In genomic region chr13:78171320-78171719, GRCm38 (mm10) we compare ENCODE assay signal across 9 mouse cellular contexts. TPM values are rescaled to one million over a fixed set of nuclear protein-coding genes. Genes with fewer than 3 reads are reported as not detected.
DNase-seq lines count a peak whose midpoint lies in the region; ATAC-seq and TF ChIP-seq lines count a peak whose summit lies in the region.
"Had no signal": no experiment of that assay in that cellular context is flagged by ENCODE, and none has a peak within 500 bp of the region (broad histone marks: within the 10 kb centered on the region; RNA-seq: fewer than 3 reads in every experiment).

No protein-coding gene starts in this region.

- no peak overlapping the region for H3K27ac ChIP-seq in liver, postnatal 0 days (ENCODE audit: low read depth)
- H3K27ac ChIP-seq in liver, embryonic 12.5 days: no peak overlapping the region
- no peak overlapping the region for H3K27ac ChIP-seq in cortical plate, adult 2 months (ENCODE audit: insufficient read depth, low read length)
- peak overlapping the region; percentile 82 for H3K27ac ChIP-seq in midbrain, embryonic 13.5 days

- no peak overlapping the region for H3K9ac ChIP-seq in liver, postnatal 0 days (replicated peaks)
- no peak overlapping the region for H3K9ac ChIP-seq in liver, embryonic 12.5 days
- peak overlapping the region; percentile 24; the same call in 1 of the 2 replicates for H3K9ac ChIP-seq in midbrain, embryonic 13.5 days (replicated peaks)

- no peak overlapping the region for H3K4me3 ChIP-seq in liver, postnatal 0 days (ENCODE audit: low read depth, low read length)
- H3K4me3 ChIP-seq in liver, embryonic 12.5 days: no peak overlapping the region
- H3K4me3 ChIP-seq in cortical plate, adult 2 months (ENCODE audit: insufficient read depth, low read length): peak overlapping the region; percentile 18
- peak overlapping the region; percentile 21 for H3K4me3 ChIP-seq in midbrain, embryonic 13.5 days (replicated peaks)
- H3K4me3 ChIP-seq: erythroblast, embryonic 14.5 days; megakaryocyte, embryonic 14.5 days had no signal

- no peaks in the 10 kb centered on the region for H3K9me3 ChIP-seq in liver, postnatal 0 days (ENCODE audit: low read length)
- H3K9me3 ChIP-seq in liver, embryonic 12.5 days (replicated peaks): no peaks in the 10 kb centered on the region
- H3K9me3 ChIP-seq in midbrain, embryonic 13.5 days: no peaks in the 10 kb centered on the region

- H3K27me3 ChIP-seq in liver, postnatal 0 days (ENCODE audit: insufficient read depth, low read length): peaks cover 55% of the 10 kb centered on the region
- H3K27me3 ChIP-seq in liver, embryonic 12.5 days (replicated peaks): peaks cover 67% of the 10 kb centered on the region
- peaks cover 81% of the 10 kb centered on the region for H3K27me3 ChIP-seq in midbrain, embryonic 13.5 days

- DNase-seq in liver, postnatal 0 days: peak; percentile 37
- DNase-seq in layer of hippocampus, postnatal 25 days (ENCODE audit: extremely low spot score in 1 of 2, low spot score in 1 of 2): no peak
- DNase-seq in thymus, postnatal 36 days: no peak

- no peak for TF ChIP-seq EP300 in liver, postnatal 0 days (IDR thresholded peaks at IDR 0.05; ENCODE audit: low read depth)

- H3K4me1 ChIP-seq in liver, postnatal 0 days (ENCODE audit: insufficient read depth): no peaks in the 10 kb centered on the region
- H3K4me1 ChIP-seq in liver, embryonic 12.5 days: no peaks in the 10 kb centered on the region
- H3K4me1 ChIP-seq in cortical plate, adult 2 months (ENCODE audit: control insufficient read depth, insufficient read depth, low read length): no peaks in the 10 kb centered on the region
- H3K4me1 ChIP-seq in midbrain, embryonic 13.5 days (replicated peaks): peaks cover 13% of the 10 kb centered on the region
- H3K4me1 ChIP-seq: megakaryocyte, embryonic 14.5 days had no signal

- ATAC-seq in liver, postnatal 0 days: no peak
- ATAC-seq in liver, embryonic 12.5 days: no peak
- ATAC-seq in granulocyte monocyte progenitor cell, adult 5-6 weeks (replicated peaks; ENCODE audit: poor library complexity, severe bottlenecking): peak; percentile 88
- ATAC-seq in midbrain, embryonic 13.5 days: peak; percentile 55

- TF ChIP-seq CTCF in liver, postnatal 0 days (IDR thresholded peaks at IDR 0.05; ENCODE audit: low read depth): no peak
- TF ChIP-seq CTCF in cortical plate, adult 2 months (IDR thresholded peaks at IDR 0.05; ENCODE audit: extremely low read depth, insufficient read depth, low read length): no peak

- TF ChIP-seq POLR2A in cortical plate, adult 2 months (IDR thresholded peaks at IDR 0.05; ENCODE audit: extremely low read depth, insufficient read depth, low read length): no peak

- H3K36me3 ChIP-seq in liver, postnatal 0 days (replicated peaks; ENCODE audit: insufficient read depth, low read length): no peaks in the 10 kb centered on the region
- no peaks in the 10 kb centered on the region for H3K36me3 ChIP-seq in liver, embryonic 12.5 days
- H3K36me3 ChIP-seq in midbrain, embryonic 13.5 days: no peaks in the 10 kb centered on the region

- WGBS in liver, postnatal 0 days (ENCODE audit: insufficient replicate concordance): 2% methylated on average over 15 of the region's 15 CpGs
- 3% methylated on average over 15 of the region's 15 CpGs for WGBS in liver, embryonic 12.5 days (ENCODE audit: insufficient replicate concordance)
- 2% methylated on average over 15 of the region's 15 CpGs for WGBS in midbrain, embryonic 13.5 days

- no peak overlapping the region for H3K4me2 ChIP-seq in liver, postnatal 0 days (ENCODE audit: low read depth, low read length)
- H3K4me2 ChIP-seq in liver, embryonic 12.5 days: no peak overlapping the region
- H3K4me2 ChIP-seq in midbrain, embryonic 13.5 days (replicated peaks): peak overlapping the region; percentile 53

RNA-seq across cellular contexts. Expression of gene Nr2f1, which starts 28.2 kb away (rescaled TPM):
- 0.36 and 0.52 TPM in 2 replicates for polyA plus RNA-seq in liver, postnatal 0 days (2015; fragmentation: Nextera tagmentation; extraction: Ambion mirVana)
- polyA plus RNA-seq in liver, embryonic 12.5 days (2016; fragmentation: Nextera tagmentation; extraction: Ambion mirVana): 1.5 and 1.7 TPM in 2 replicates
- polyA plus RNA-seq in cortical plate, adult 2 months (2012; rRNA removed): 158 and 169 TPM in 2 replicates
- not detected in 2 replicates for total RNA-seq in granulocyte monocyte progenitor cell, adult 5-6 weeks (2014; fragmentation: Nextera tagmentation)
- not detected in 2 replicates for total RNA-seq in granulocyte monocyte progenitor cell, adult 5-6 weeks (2017)
- 76.9 and 83.2 TPM in 2 replicates for polyA plus RNA-seq in midbrain, embryonic 13.5 days (2015; fragmentation: Nextera tagmentation; extraction: Ambion mirVana)
- 10 to 100 TPM; 90.8 to 98.5 TPM for total RNA-seq in layer of hippocampus, postnatal 25 days (2021)
- polyA plus RNA-seq: erythroblast, embryonic 14.5 days had no signal

Comparison
In these comparisons a context has a peak if more than half of its experiments do, and no peak if none do; other contexts are left out.
1. ATAC-seq: peak in granulocyte monocyte progenitor cell, adult 5-6 weeks (single experiment) and midbrain, embryonic 13.5 days (single experiment); none in liver, postnatal 0 days (single experiment) and liver, embryonic 12.5 days (single experiment).
2. H3K4me3 ChIP-seq: peak in cortical plate, adult 2 months (single experiment) and midbrain, embryonic 13.5 days (single experiment); none in liver, postnatal 0 days (single experiment) and liver, embryonic 12.5 days (single experiment).
3. RNA of gene Nr2f1, which starts 28.2 kb away (polyA plus RNA-seq): 158 to 169 TPM in cortical plate, adult 2 months and 76.9 to 83.2 TPM in midbrain, embryonic 13.5 days; 1.5 to 1.7 TPM in liver, embryonic 12.5 days and 0.36 to 0.52 TPM in liver, postnatal 0 days; every median in the first group is over 10 times any median in the second.